Mouse (Mus musculus) C2C12 (cell line): ENCODE measurements around the gene D1Pas1. TPM values are rescaled to one million over a fixed set of nuclear protein-coding genes. Genes with fewer than 3 reads are reported as not detected.

Source experiments
- H3K27me3 ChIP-seq: one replicate; pipeline ENCODE4 v1.6.1; 2011; ENCODE audit not compliant: control insufficient read depth, insufficient read depth, insufficient read length
- H3K36me3 ChIP-seq: one replicate; pipeline ENCODE4 v1.6.1; 2011; ENCODE audit not compliant: control insufficient read depth, insufficient read depth
- H3K4me3 ChIP-seq: one replicate; pipeline ENCODE4 v1.5.1; 2011; ENCODE audit warnings: mild to moderate bottlenecking, control low read depth; ENCODE audit not compliant: poor library complexity, insufficient read depth, severe bottlenecking
- H3K79me2 ChIP-seq: one replicate; pipeline ENCODE4 v1.6.1; 2011; ENCODE audit not compliant: control insufficient read depth, insufficient read depth
- H3K79me3 ChIP-seq: one replicate; pipeline ENCODE4 v1.6.1; 2011; ENCODE audit warnings: low read depth, control low read depth
- H3ac ChIP-seq: one replicate; pipeline ENCODE3; 2011; ENCODE audit warnings: low read depth; ENCODE audit not compliant: control insufficient read depth, insufficient read length
- CEBPB ChIP-seq: IDR thresholded peaks from one replicate; pipeline ENCODE4 v1.6.1; 2011; ENCODE audit warnings: low read depth, mild to moderate bottlenecking, control low read depth, moderate library complexity
- CTCF ChIP-seq: IDR thresholded peaks from one replicate; pipeline ENCODE4 v1.5.1; 2011; ENCODE audit not compliant: control insufficient read depth, insufficient read depth, insufficient read length
- FOSL1 ChIP-seq: IDR thresholded peaks from one replicate; pipeline ENCODE4 v1.8.0; 2011; ENCODE audit warnings: mild to moderate bottlenecking, low read length; ENCODE audit not compliant: poor library complexity, insufficient read depth, severe bottlenecking
- MAX ChIP-seq: IDR thresholded peaks from one replicate; pipeline ENCODE4 v1.6.1; 2011; ENCODE audit warnings: mild to moderate bottlenecking, control low read depth
- MYOD1 ChIP-seq: IDR thresholded peaks from one replicate; pipeline ENCODE4 v1.6.1; 2011; ENCODE audit warnings: low read depth; ENCODE audit not compliant: control insufficient read depth, insufficient read length
- MYOG ChIP-seq: IDR thresholded peaks from one replicate; pipeline ENCODE4 v1.6.1; 2011; ENCODE audit not compliant: control insufficient read depth, insufficient read length; ENCODE audit errors: extremely low read depth
- USF1 ChIP-seq: IDR thresholded peaks from one replicate; pipeline ENCODE4 v1.6.1; 2011; ENCODE audit warnings: low read depth, mild to moderate bottlenecking, control low read depth, moderate library complexity
- long read RNA-seq, 2 experiments: library from polyadenylated mRNA; unstranded; transcript quantifications; one replicate each; pipeline ENCODE4 v2.0.0; 2019 to 2020
- polyA plus RNA-seq: library from polyadenylated mRNA; unstranded; fragments of >200 nt; fragmentation: generic; extraction: Trizol; gene quantifications from one replicate; pipeline ENCODE4 v1.2.1, GENCODE M21; 2012; ENCODE audit warnings: missing spikeins

The D1Pas1 gene
- polyA plus RNA-seq: not detected
- long read RNA-seq, experiment 1: 0 reads
- long read RNA-seq, experiment 2: 0 reads

DNA sequence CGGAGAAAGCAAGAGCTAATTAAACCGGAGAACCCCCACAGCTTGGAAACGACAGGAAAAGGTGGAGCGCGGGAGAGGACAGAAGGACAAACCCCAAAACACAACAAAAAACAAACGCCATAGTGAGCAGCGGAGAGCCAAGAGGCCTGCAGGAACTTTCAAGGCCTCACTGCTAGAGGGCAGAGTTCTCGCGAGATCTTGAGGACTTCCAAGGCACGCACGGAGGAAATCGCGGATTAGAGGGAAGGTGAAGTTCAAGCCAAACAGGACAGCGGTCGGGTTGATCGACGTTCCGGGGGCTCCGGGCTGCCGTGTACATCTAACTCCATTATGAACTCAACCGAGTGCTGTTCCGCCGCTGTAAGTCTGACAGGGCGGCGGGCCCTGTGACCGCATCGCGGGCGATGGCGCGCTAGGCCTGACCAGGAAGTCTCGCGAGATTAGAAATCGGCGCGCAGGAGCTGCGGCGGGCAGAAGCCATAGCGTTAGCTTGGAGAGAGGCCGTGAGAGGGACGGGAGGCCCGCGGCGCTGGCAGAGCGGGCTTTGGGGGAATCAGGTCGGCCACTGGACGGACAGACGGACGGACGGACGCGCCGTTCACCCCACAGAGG, at the start of gene D1Pas1:
Gene D1Pas1, plus strand, starts transcription at position 216 of the 612 bp plus-strand sequence.
- Histone ChIP-seq H3K79me3 (no peaks in the 10 kb centered on the region), H3ac (no peak within 1 kb of the TSS), H3K27me3 (no peaks in the 10 kb centered on the region), H3K79me2 (no peaks in the 10 kb centered on the region), H3K4me3 (no peak within 1 kb of the TSS), H3K36me3 (no peaks in the 10 kb centered on the region)
- TF ChIP-seq CTCF (no peak), FOSL1 (no peak), MYOD1 (no peak), MYOG (no peak), MAX (no peak), USF1 (no peak), CEBPB (no peak)

DNA sequence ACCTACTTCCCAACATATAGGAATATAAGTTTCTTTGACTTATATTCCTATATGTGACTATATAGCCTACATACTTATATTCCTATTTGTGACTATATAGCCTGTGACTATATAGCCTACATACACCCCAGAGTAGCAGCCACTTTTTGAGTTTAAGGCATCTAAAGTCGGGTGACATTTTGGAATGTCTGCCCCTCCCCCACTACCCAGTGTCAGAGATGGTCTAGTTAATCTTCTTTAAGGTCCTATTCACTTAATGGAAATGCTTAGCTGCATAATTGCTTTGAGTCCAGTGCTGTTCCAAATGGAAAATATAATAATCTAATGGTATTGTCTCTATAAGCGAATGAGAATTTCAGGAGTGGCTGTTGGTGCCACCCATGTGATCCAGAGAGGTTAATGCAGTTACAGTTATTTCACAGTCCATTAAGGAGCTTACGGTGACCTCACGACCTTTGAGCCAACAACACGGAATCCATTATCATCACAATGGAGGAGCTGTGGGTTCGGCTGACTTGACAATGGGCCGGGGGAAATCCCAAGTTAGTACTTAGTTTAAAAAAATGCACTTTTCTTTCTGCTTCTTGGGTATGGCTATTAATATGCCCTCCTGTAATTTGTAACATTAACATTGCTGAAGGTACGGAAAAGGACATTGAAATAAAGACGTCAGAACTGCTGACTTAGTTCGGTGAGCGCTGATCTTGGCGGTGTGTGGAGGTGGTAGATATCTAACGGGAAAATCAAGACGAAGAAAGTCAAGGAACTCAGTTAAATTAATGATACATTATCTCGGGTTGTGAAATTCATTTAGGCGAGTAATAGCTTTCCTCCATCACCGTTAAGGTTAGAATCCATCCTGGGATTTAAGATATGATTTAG, 44.5 kb upstream of the D1Pas1 start:
- Histone ChIP-seq H3K36me3 (no peaks in the 10 kb centered on the region), H3K27me3 (no peaks in the 10 kb centered on the region), H3K79me3 (no peaks in the 10 kb centered on the region), H3K79me2 (no peaks in the 10 kb centered on the region), H3ac (no peak overlapping the region), H3K4me3 (no peak overlapping the region)
- TF ChIP-seq MYOD1 (no peak), MAX (no peak), CTCF (no peak), MYOG (no peak), FOSL1 (no peak), CEBPB (no peak)

DNA sequence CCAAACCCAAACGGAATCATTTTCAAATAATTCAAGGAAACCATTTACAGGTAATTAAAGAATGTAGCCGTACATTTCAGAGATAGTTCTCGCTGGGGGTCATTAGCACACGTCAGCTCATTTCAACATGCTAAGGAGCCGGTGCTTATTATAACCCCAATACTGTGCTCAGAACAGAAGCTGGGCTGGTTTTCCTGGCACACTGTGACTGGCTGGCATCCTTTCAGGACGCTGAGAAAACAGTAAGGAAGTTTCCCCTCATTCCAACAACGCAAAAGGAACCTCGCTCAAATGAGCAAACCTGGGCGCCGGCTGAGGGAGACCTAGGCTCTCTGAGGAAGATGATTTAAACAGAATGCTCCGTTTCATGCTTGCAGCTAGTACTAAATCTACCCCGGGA, 43.2 kb upstream of the D1Pas1 start:
- Histone ChIP-seq H3K27me3 (no peaks in the 10 kb centered on the region), H3K4me3 (no peak overlapping the region), H3ac (no peak overlapping the region), H3K79me3 (no peaks in the 10 kb centered on the region), H3K79me2 (no peaks in the 10 kb centered on the region), H3K36me3 (no peaks in the 10 kb centered on the region)
- TF ChIP-seq CTCF (no peak), MAX (no peak)

DNA sequence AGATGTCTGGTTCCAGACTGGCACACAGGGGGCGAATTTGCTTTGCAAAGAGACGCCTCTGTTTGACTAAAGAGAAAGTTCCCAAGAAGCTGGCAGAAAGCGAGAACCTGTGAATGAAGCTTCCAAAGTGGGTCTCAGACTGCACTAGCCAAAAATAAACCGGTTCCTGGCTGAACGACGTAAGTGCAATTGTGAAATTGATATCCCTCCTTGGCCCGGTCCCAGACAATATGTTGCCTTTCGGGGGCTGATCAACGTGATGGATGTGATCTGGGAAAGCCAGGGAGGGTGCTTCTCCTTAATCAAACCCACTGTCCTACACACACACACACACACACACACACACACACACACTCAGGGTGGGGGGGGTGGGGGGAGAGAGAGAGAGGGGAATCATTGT, 41.8 kb upstream of the D1Pas1 start:
- no peak overlapping the region for H3ac ChIP-seq
- TF ChIP-seq CEBPB (no peak), FOSL1 (no peak), MAX (no peak), USF1 (no peak), MYOD1 (no peak), CTCF (no peak), MYOG (no peak)
- H3K79me3 ChIP-seq: no peaks in the 10 kb centered on the region
- H3K79me2 ChIP-seq: no peaks in the 10 kb centered on the region
- no peak overlapping the region for H3K4me3 ChIP-seq
- no peaks in the 10 kb centered on the region for H3K27me3 ChIP-seq
- no peaks in the 10 kb centered on the region for H3K36me3 ChIP-seq

DNA sequence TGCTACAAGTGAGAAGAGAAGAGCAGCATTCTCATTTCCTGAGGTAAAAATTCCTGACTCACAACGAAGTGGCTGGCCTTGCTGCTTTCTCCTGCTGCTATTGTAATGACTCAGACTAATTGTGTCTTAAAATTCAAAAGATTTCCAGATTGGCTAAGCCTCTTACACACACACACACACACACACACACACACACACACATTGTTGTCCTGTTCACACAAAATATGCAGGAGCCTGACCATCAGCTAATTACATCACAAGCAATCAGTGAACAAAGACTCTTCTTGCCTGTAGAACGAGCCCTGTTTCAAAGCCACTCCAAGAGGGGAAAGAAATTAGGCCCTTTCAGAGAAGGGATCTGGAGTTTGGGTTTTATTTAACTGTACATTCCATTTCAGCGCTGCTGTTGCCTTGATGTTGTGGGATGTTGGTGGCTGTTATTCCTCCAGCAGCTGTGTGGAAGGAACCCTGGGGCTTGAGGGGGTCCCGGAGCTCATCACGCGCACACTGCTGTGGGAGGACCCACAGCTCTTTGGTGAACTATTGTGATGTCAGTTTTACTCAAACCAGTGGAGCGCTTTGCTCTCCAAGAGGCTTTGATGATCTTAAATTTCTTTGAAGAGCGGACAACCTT, 40.8 kb upstream of the D1Pas1 start:
- Histone ChIP-seq H3K79me3 (no peaks in the 10 kb centered on the region), H3ac (no peak overlapping the region), H3K4me3 (no peak overlapping the region), H3K27me3 (no peaks in the 10 kb centered on the region), H3K36me3 (no peaks in the 10 kb centered on the region), H3K79me2 (no peaks in the 10 kb centered on the region)
- TF ChIP-seq MYOD1: no peak
- TF ChIP-seq USF1: no peak
- TF ChIP-seq CEBPB: no peak
- TF ChIP-seq MAX: no peak
- no peak for TF ChIP-seq CTCF
- no peak for TF ChIP-seq MYOG
- no peak for TF ChIP-seq FOSL1
